Mouse (Mus musculus) layer of hippocampus, adult 2 months (tissue): ENCODE results near the gene Rcc2. TPM values are rescaled to one million over a fixed set of nuclear protein-coding genes. Genes with fewer than 3 reads are reported as not detected.

Experiments used
- DNase-seq, 2 experiments: peaks; one replicate each; pipeline ENCODE4 v3.0.0; 2022; ENCODE audit warnings: low spot score in 2 of 2
- H3K27ac ChIP-seq: fragments of 200-600 bp; 2 replicates; pipeline ENCODE4 v1.8.1; 2022
- H3K4me3 ChIP-seq: fragments of 200-600 bp; 2 replicates; pipeline ENCODE4 v1.8.1; 2022; ENCODE audit warnings: mild to moderate bottlenecking
- CTCF ChIP-seq: fragments of 200-600 bp; conservative IDR thresholded peaks from 2 replicates; pipeline ENCODE4 v1.8.1; 2022; ENCODE audit warnings: antibody characterized with exemption, mild to moderate bottlenecking, moderate library complexity
- total RNA-seq, 2 experiments: library from RNA; stranded (reverse); gene quantifications; 2 replicates each; pipeline ENCODE4 v1.2.3; 2021

Rcc2 gene
- total RNA-seq, 2 experiments from 2014 or later, result 93.0 to 93.5 TPM

GRCm38 (mm10) chr4:140707615-140708014, 7.3 kb downstream of the Rcc2 start:
- no peak overlapping the region for H3K4me3 ChIP-seq
- TF ChIP-seq CTCF, result no peak
- DNase-seq, result no peak
- no peak overlapping the region for H3K27ac ChIP-seq

- TF ChIP-seq CTCF, result no peak
- H3K27ac ChIP-seq, result 0 out of 2 replicates have a peak overlapping the region, but pooled peaks have one; percentile 14
- no peak for DNase-seq
- H3K4me3 ChIP-seq, result no peak overlapping the region
Measured at GRCm38 (mm10) chr4:140708297-140708927, 8.1 kb downstream of the Rcc2 start.

- 0 out of 2 replicates have a peak overlapping the region, but pooled peaks have one; percentile 14 for H3K27ac ChIP-seq
- no peak for TF ChIP-seq CTCF
- no peak overlapping the region for H3K4me3 ChIP-seq
- DNase-seq, result no peak
Measured at GRCm38 (mm10) chr4:140709111-140709510, 8.8 kb downstream of the Rcc2 start.

GRCm38 (mm10) chr4:140709617-140710016, 9.3 kb downstream of the Rcc2 start:
- no peak for TF ChIP-seq CTCF
- Histone ChIP-seq H3K4me3 (no peak overlapping the region), H3K27ac (no peak overlapping the region)
- no peak for DNase-seq

- H3K4me3 ChIP-seq, result no peak overlapping the region
- TF ChIP-seq CTCF, result no peak
- no peak for DNase-seq
- H3K27ac ChIP-seq, result no peak overlapping the region
Measured at GRCm38 (mm10) chr4:140710781-140711180, 10.4 kb downstream of the Rcc2 start.

- DNase-seq, result no peak
- Histone ChIP-seq H3K27ac (no peak overlapping the region), H3K4me3 (no peak overlapping the region)
- no peak for TF ChIP-seq CTCF
Measured at GRCm38 (mm10) chr4:140711360-140711759, 11.0 kb downstream of the Rcc2 start.

GRCm38 (mm10) chr4:140713480-140714365, 13.4 kb downstream of the Rcc2 start:
- TF ChIP-seq CTCF, result peak; percentile 96
- Histone ChIP-seq H3K4me3 (peak overlapping the region; percentile 33; the same call in 1 of the 2 replicates), H3K27ac (peak overlapping the region; percentile 88)
- DNase-seq, result peak; percentile 95 to 97

GRCm38 (mm10) chr4:140714586-140714985, 14.2 kb downstream of the Rcc2 start:
- H3K27ac ChIP-seq, result peak overlapping the region; percentile 88
- peak overlapping the region; percentile 33; the same call in 1 of the 2 replicates for H3K4me3 ChIP-seq
- no peak for DNase-seq
- TF ChIP-seq CTCF, result no peak

GRCm38 (mm10) chr4:140716994-140717393, 16.7 kb downstream of the Rcc2 start:
- Histone ChIP-seq H3K4me3 (no peak overlapping the region), H3K27ac (no peak overlapping the region)
- no peak for TF ChIP-seq CTCF
- DNase-seq, result no peak

GRCm38 (mm10) chr4:140718436-140718835, 18.1 kb downstream of the Rcc2 start:
- Histone ChIP-seq H3K4me3 (no peak overlapping the region), H3K27ac (no peak overlapping the region)
- no peak for DNase-seq
- TF ChIP-seq CTCF, result no peak

GRCm38 (mm10) chr4:140720091-140720490, 19.8 kb downstream of the Rcc2 start:
- TF ChIP-seq CTCF, result no peak
- Histone ChIP-seq H3K27ac (no peak overlapping the region), H3K4me3 (no peak overlapping the region)
- no peak for DNase-seq

GRCm38 (mm10) chr4:140721968-140722490, 21.7 kb downstream of the Rcc2 start:
- Histone ChIP-seq H3K4me3 (no peak overlapping the region), H3K27ac (no peak overlapping the region)
- no peak for TF ChIP-seq CTCF
- DNase-seq, result no peak

GRCm38 (mm10) chr4:140722710-140723109, 22.4 kb downstream of the Rcc2 start:
- no peak for TF ChIP-seq CTCF
- DNase-seq, result no peak
- H3K27ac ChIP-seq, result no peak overlapping the region

More at GRCm38 (mm10) chr4:140722710-140723109, 22.4 kb downstream of the Rcc2 start:
- H3K4me3 ChIP-seq, result no peak overlapping the region
